Mouse (Mus musculus) ES-E14 (cell line): ENCODE data around the gene Qsox1. TPM values are rescaled to one million over a fixed set of nuclear protein-coding genes. Genes with fewer than 3 reads are reported as not detected.

Source experiments
- DNase-seq: peaks from one replicate; pipeline ENCODE4 v3.0.0-alpha.2; 2013; ENCODE audit warnings: low read depth, low spot score
- H3K27ac ChIP-seq: 2 replicates; pipeline ENCODE4 v1.5.1; 2012; ENCODE audit warnings: low read depth, mild to moderate bottlenecking, low read length, moderate library complexity, mixed read lengths; ENCODE audit not compliant: poor library complexity, insufficient read depth, severe bottlenecking
- H3K36me3 ChIP-seq: 2 replicates; pipeline ENCODE4 v1.6.1; 2012; ENCODE audit warnings: mild to moderate bottlenecking, low read length, moderate library complexity, mixed read lengths; ENCODE audit not compliant: control insufficient read depth, poor library complexity, insufficient read depth, severe bottlenecking
- H3K4me1 ChIP-seq, 2 experiments: fragments of 150-350 bp in 1 of 2; sonication (generic) in 1 of 2; 2 replicates each; pipeline ENCODE4 v1.6.1; 2012; ENCODE audit warnings: low read length in 2 of 2, mild to moderate bottlenecking in 1 of 2, mixed read lengths in 1 of 2; ENCODE audit not compliant: control insufficient read depth in 2 of 2, insufficient read depth in 2 of 2, poor library complexity in 1 of 2
- H3K4me3 ChIP-seq, 2 experiments: fragments of 150-350 bp in 1 of 2; sonication (generic) in 1 of 2; 2 replicates each; pipeline ENCODE4 v1.5.1; 2012; ENCODE audit warnings: low read length in 2 of 2, low read depth in 1 of 2, mild to moderate bottlenecking in 1 of 2, mixed read lengths in 1 of 2; ENCODE audit not compliant: insufficient read depth in 1 of 2, poor library complexity in 1 of 2, severe bottlenecking in 1 of 2
- H3K9ac ChIP-seq: 2 replicates; pipeline ENCODE4 v1.6.1; 2012; ENCODE audit warnings: low read depth, mild to moderate bottlenecking, low read length, mixed read lengths; ENCODE audit not compliant: poor library complexity, insufficient read depth, severe bottlenecking
- H3K9me3 ChIP-seq: fragments of 150-350 bp; sonication (generic); 2 replicates; pipeline ENCODE4 v1.6.1; 2012; ENCODE audit warnings: low read depth, mild to moderate bottlenecking, low read length; ENCODE audit not compliant: control insufficient read depth, insufficient read depth
- CHD2 ChIP-seq: IDR thresholded peaks from 2 replicates; pipeline ENCODE4 v1.6.1; 2014; ENCODE audit warnings: mild to moderate bottlenecking, low read depth, low read length, inconsistent platforms
- HCFC1 ChIP-seq: IDR thresholded peaks from 2 replicates; pipeline ENCODE4 v1.6.1; 2012; ENCODE audit warnings: low read length, inconsistent platforms, borderline replicate concordance; ENCODE audit not compliant: insufficient read depth
- MAFK ChIP-seq: IDR thresholded peaks from 2 replicates; pipeline ENCODE4 v1.6.1; 2014; ENCODE audit warnings: mild to moderate bottlenecking, low read depth, low read length, inconsistent platforms; ENCODE audit not compliant: insufficient read depth
- ZC3H11A ChIP-seq: IDR thresholded peaks from 2 replicates; pipeline ENCODE4 v1.6.1; 2012; ENCODE audit warnings: low read depth, mild to moderate bottlenecking, inconsistent platforms, low read length, borderline replicate concordance
- ZNF384 ChIP-seq: IDR thresholded peaks from 2 replicates; pipeline ENCODE4 v1.6.1; 2012; ENCODE audit warnings: low read depth, low read length, inconsistent platforms
- in situ Hi-C, 2 experiments: fragments of 600-800 bp; cut with MboI; formaldehyde crosslinking; loops; one replicate each; pipeline ENCODE4 v1.15.1; 2025; ENCODE audit warnings: low sequenced_read_pairs in 2 of 2, inconsistent platforms in 1 of 2; ENCODE audit not compliant: unreplicated experiment in 2 of 2
- total RNA-seq: library from RNA; depleted of rRNA; stranded (reverse); fragments of 300-350 nt; gene quantifications from 2 replicates; pipeline ENCODE4 v1.2.3, GENCODE M21; 2012

The Qsox1 gene
- total RNA-seq, 1 experiment = 38.1 TPM

GRCm38 (mm10) chr1:155777641-155778625 is 34.8 kb downstream of the Qsox1 start:
- Histone ChIP-seq H3K27ac (no peak overlapping the region), H3K9ac (no peak overlapping the region), H3K36me3 (no peaks in the 10 kb centered on the region; the same call in 1 of the 2 replicates), H3K4me1 (no peaks in the 10 kb centered on the region), H3K9me3 (no peaks in the 10 kb centered on the region), H3K4me3 (no peak overlapping the region)
- in situ Hi-C loops = no loop called here
- no peak for DNase-seq
- TF ChIP-seq HCFC1 = no peak

DNA sequence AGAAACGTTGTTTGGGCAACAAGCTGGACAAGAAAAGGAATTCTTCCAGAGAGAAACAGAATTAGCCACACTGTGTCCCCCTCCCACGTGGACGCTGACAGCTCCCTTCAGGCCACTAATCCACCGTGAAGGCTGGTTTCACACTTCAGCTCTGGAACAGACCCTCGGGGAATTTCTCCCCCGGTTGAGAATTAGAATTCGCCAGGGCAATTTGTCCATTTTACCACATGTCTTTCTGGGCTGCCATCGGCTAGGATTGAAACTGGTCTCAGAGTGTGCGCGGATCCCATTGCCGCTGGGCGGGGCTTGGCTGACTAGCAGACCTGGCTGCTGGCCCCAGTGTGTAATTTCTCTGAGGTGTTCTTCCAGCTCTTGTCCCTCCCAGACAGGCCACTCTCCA is 53.5 kb downstream of the Qsox1 start:
- Histone ChIP-seq H3K9me3 (no peaks in the 10 kb centered on the region), H3K36me3 (no peaks in the 10 kb centered on the region), H3K4me3 (no peak overlapping the region), H3K27ac (no peak overlapping the region), H3K4me1 (no peaks in the 10 kb centered on the region), H3K9ac (no peak overlapping the region)
- in situ Hi-C loops = no loop called here
- TF ChIP-seq ZC3H11A (no peak), ZNF384 (no peak), MAFK (no peak), HCFC1 (no peak), CHD2 (no peak)
- no peak for DNase-seq

- no peaks in the 10 kb centered on the region for H3K9me3 ChIP-seq
- TF ChIP-seq ZC3H11A (no peak), MAFK (no peak), HCFC1 (no peak), ZNF384 (no peak), CHD2 (no peak)
- DNase-seq = no peak
- no peak overlapping the region for H3K27ac ChIP-seq
- no peaks in the 10 kb centered on the region for H3K4me1 ChIP-seq
- in situ Hi-C loops = no loop called here
- no peaks in the 10 kb centered on the region for H3K36me3 ChIP-seq
- H3K4me3 ChIP-seq = no peak overlapping the region
- H3K9ac ChIP-seq = no peak overlapping the region
These were observed 54.0 kb downstream of the Qsox1 start for GRCm38 (mm10) chr1:155758711-155759110.

DNA sequence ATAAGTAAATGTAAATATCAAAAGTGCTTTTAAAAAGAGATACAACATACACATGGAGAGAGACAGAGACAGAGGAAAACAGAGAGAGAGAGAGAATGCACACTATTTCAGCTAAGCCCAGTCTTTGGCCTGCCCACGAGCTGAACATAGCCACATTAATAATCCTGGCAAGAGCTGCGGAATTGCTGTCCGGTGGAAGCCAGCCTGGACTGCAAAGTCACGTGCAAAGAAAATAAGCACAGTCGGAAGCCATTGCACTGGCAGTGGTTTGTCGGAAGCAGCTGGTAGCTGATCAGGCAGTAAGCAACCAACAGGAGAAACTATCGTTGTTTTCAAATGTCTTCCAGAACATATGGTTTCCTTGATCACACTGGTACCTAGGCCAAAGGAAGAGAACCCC is 55.1 kb downstream of the Qsox1 start:
- Histone ChIP-seq H3K9me3 (no peaks in the 10 kb centered on the region), H3K36me3 (no peaks in the 10 kb centered on the region), H3K9ac (no peak overlapping the region), H3K4me1 (no peaks in the 10 kb centered on the region), H3K27ac (no peak overlapping the region), H3K4me3 (no peak overlapping the region)
- in situ Hi-C loops = no loop called here
- TF ChIP-seq ZC3H11A = no peak
- TF ChIP-seq ZNF384 = no peak
- no peak for DNase-seq

DNA sequence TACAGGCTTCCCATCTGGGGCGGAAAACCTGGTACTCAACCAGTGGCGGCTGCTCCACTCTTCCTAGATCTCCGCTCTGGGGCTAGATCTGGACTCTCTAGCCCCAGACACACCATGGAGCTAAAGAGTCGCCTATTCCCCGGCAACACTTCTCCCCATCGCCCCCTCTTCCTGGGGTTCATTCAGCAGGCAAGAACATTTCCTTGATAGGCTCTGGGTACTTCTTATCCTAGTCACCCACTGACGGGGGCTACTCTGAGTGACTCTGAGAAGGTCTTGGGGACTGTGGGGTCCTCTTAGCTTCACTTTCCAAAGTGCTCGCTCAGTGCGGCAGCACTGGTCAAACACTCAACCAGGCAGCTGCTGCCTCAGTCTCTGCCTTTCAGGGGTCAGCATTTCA is 59.3 kb downstream of the Qsox1 start:
- Histone ChIP-seq H3K9me3 (no peaks in the 10 kb centered on the region), H3K4me3 (no peak overlapping the region), H3K9ac (no peak overlapping the region), H3K36me3 (no peaks in the 10 kb centered on the region), H3K27ac (no peak overlapping the region), H3K4me1 (no peaks in the 10 kb centered on the region)
- no peak for DNase-seq
- in situ Hi-C loops = no loop called here
- TF ChIP-seq CHD2 (no peak), HCFC1 (no peak), ZNF384 (no peak)
